Mouse (Mus musculus) CH12.LX (cell line): ENCODE measurements at regions not wholly inside any gene's neighbourhood (a gene's known extent, or its start where the extent isn't known, plus 50 kb on each side); places are given as distances from the start of the nearest gene placed in this dataset.
"Not testable (repeated sequence)": the region's sequence is repeated elsewhere in the genome, so short reads cannot be mapped to it uniquely, and the experiment has no call there.

Source experiments
- CTCF ChIP-seq, 2 experiments: IDR thresholded peaks in 1 of 2; conservative IDR thresholded peaks in 1 of 2; 2 replicates each; pipeline ENCODE4 v1.5.1; 2011 to 2012; ENCODE audit warnings: low read depth in 2 of 2, low read length in 2 of 2, improper control_type of control experiment in 1 of 2, inconsistent platforms in 1 of 2, mild to moderate bottlenecking in 1 of 2, moderate library complexity in 1 of 2
- POLR2A ChIP-seq: IDR thresholded peaks from 2 replicates; pipeline ENCODE4 v1.6.1; 2011; ENCODE audit warnings: low read depth, mild to moderate bottlenecking, improper control_type of control experiment, low read length
- RCOR1 ChIP-seq: conservative IDR thresholded peaks from 2 replicates; pipeline ENCODE4 v1.6.1; 2012; ENCODE audit warnings: low read depth, mild to moderate bottlenecking, inconsistent platforms, low read length, improper control_type of control experiment

DNA sequence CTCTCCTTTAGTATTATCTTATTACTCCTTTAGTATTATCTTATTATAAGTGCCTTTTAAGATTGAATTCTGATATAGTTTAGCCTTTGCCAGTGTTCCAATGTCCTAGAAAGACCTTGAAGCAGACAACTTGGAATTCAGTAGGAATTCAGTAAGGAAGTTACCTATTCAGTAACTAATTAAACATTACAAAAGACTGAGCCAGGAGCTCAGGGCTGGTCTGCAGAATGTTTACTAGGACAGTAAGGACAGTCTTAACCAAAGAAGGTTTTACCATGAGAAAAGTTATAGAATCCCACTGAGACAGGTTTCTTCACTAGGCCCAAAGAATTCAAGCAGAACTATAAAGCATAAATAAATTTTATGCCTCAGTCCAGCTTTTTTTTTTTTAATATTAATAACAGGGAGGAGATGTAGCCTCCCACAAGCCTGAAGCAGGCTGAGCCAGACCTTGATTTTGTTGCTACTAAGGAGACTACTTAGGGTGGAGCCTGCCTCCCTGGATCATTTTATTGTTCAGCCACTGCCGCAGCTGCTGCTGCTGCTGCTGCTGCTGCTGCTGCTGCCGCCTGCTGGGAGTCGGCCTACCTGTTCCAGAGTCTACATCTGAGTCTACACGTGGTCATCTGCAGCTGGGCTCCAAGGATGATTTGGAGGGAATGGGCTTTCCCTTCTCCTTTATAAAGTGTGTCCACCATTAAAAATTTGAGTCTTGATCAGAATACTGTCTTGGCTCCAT lies 63.8 kb upstream of the Csrp2 start:
- TF ChIP-seq RCOR1, POLR2A: not testable (repeated sequence)
- 0 out of 4 replicates have a peak, but pooled peaks of 1 of the 2 experiments have one; percentile 5 for TF ChIP-seq CTCF (conservative IDR thresholded peaks at IDR 0.05 in 1 of 2, IDR thresholded peaks at IDR 0.05 in 1 of 2; ENCODE audit: low read depth in 2 of 2, low read length in 2 of 2)
